Mouse (Mus musculus) MEL (cell line): ENCODE results near the gene Usp13.

Source experiments
- CTCF ChIP-seq, 3 experiments: IDR thresholded peaks in 2 of 3; conservative IDR thresholded peaks in 1 of 3; 2 replicates each; pipeline ENCODE4 v1.5.1; 2011 to 2012; ENCODE audit warnings: low read length in 3 of 3, low read depth in 2 of 3, mild to moderate bottlenecking in 2 of 3, improper control_type of control experiment in 1 of 3, inconsistent platforms in 1 of 3, mixed read lengths in 1 of 3, moderate library complexity in 1 of 3; ENCODE audit not compliant: control insufficient read depth in 1 of 3, insufficient read depth in 1 of 3, poor library complexity in 1 of 3, severe bottlenecking in 1 of 3
- EP300 ChIP-seq, 2 experiments: IDR thresholded peaks; 2 replicates each; pipeline ENCODE4 v1.6.1; 2011; ENCODE audit warnings: improper control_type of control experiment in 2 of 2, low read length in 2 of 2, low read depth in 1 of 2, mild to moderate bottlenecking in 1 of 2
- GABPA ChIP-seq: IDR thresholded peaks from 2 replicates; pipeline ENCODE4 v1.6.1; 2012; ENCODE audit warnings: low read depth, mild to moderate bottlenecking, inconsistent platforms, low read length, improper control_type of control experiment, moderate library complexity
- GATA1 ChIP-seq: IDR thresholded peaks from 2 replicates; pipeline ENCODE4 v1.6.1; 2011; ENCODE audit warnings: low read depth, low read length, improper control_type of control experiment
- KAT2A ChIP-seq: conservative IDR thresholded peaks from 2 replicates; pipeline ENCODE4 v1.6.1; 2012; ENCODE audit warnings: low read depth, low read length, improper control_type of control experiment, inconsistent platforms
- MAX ChIP-seq: IDR thresholded peaks from 2 replicates; pipeline ENCODE4 v1.6.1; 2011; ENCODE audit warnings: low read length, improper control_type of control experiment
- POLR2A ChIP-seq, 2 experiments: IDR thresholded peaks; 2 replicates each; pipeline ENCODE4 v1.6.1; 2011 to 2012; ENCODE audit warnings: low read length in 2 of 2, mild to moderate bottlenecking in 2 of 2, control low read depth in 1 of 2, improper control_type of control experiment in 1 of 2, low read depth in 1 of 2, moderate library complexity in 1 of 2; ENCODE audit not compliant: control insufficient read depth in 1 of 2, insufficient read depth in 1 of 2, poor library complexity in 1 of 2
- TCF12 ChIP-seq: IDR thresholded peaks from 2 replicates; pipeline ENCODE4 v1.6.1; 2014; ENCODE audit warnings: low read depth, mild to moderate bottlenecking, inconsistent platforms, low read length, improper control_type of control experiment, moderate library complexity
- USF2 ChIP-seq, 2 experiments: IDR thresholded peaks; 2 replicates each; pipeline ENCODE4 v1.6.1; 2011 to 2012; ENCODE audit warnings: improper control_type of control experiment in 2 of 2, low read length in 2 of 2, borderline replicate concordance in 1 of 2, inconsistent platforms in 1 of 2, low read depth in 1 of 2, mild to moderate bottlenecking in 1 of 2; ENCODE audit not compliant: insufficient read depth in 1 of 2
- ZMIZ1 ChIP-seq: IDR thresholded peaks from 2 replicates; pipeline ENCODE4 v1.6.1; 2012; ENCODE audit warnings: low read depth, mild to moderate bottlenecking, inconsistent platforms, low read length, improper control_type of control experiment, moderate library complexity

- TF ChIP-seq EP300 (IDR thresholded peaks at IDR 0.05; ENCODE audit: low read depth in 1 of 2, low read length in 2 of 2) = no peak
- TF ChIP-seq POLR2A (IDR thresholded peaks at IDR 0.05; ENCODE audit: control insufficient read depth in 1 of 2, insufficient read depth in 1 of 2, low read depth in 1 of 2, low read length in 2 of 2, poor library complexity in 1 of 2) = no peak
- TF ChIP-seq CTCF (IDR thresholded peaks at IDR 0.05 in 2 of 3, conservative IDR thresholded peaks at IDR 0.05 in 1 of 3; ENCODE audit: control insufficient read depth in 1 of 3, insufficient read depth in 1 of 3, low read depth in 2 of 3, low read length in 3 of 3, poor library complexity in 1 of 3, severe bottlenecking in 1 of 3) = no peak
- no peak for TF ChIP-seq ZMIZ1
- TF ChIP-seq USF2 (IDR thresholded peaks at IDR 0.05; ENCODE audit: borderline replicate concordance in 1 of 2, insufficient read depth in 1 of 2, low read depth in 1 of 2, low read length in 2 of 2) = no peak
- no peak for TF ChIP-seq GATA1
- TF ChIP-seq KAT2A = no peak
- no peak for TF ChIP-seq MAX
- TF ChIP-seq GABPA = no peak
- TF ChIP-seq TCF12 = no peak
These were observed 367 bp upstream of the Usp13 start for GRCm38 (mm10) chr3:32817001-32817356.
